ENCODE assay signal across 9 mouse cellular contexts in genomic region chr8:79488861-79489260, GRCm38 (mm10).
DNase-seq lines count a peak whose midpoint lies in the region; ATAC-seq lines count a peak whose summit lies in the region.
"Had no signal": no experiment of that assay in that cellular context is flagged by ENCODE, and none has a peak within 500 bp of the region (broad histone marks: within the 10 kb centered on the region; RNA-seq: fewer than 3 reads in every experiment).

No protein-coding gene starts in this region.

- H3K4me2 ChIP-seq in kidney, embryonic 15.5 days = no peak overlapping the region
- H3K4me2 ChIP-seq: embryonic facial prominence, embryonic 12.5 days had no signal

- 84% methylated on average over 2 of the region's 2 CpGs for WGBS in kidney, embryonic 15.5 days

- ATAC-seq in CD4-positive, CD25-positive, alpha-beta regulatory T cell, adult 4 months = no peak
- ATAC-seq in kidney, embryonic 15.5 days (replicated peaks; ENCODE audit: low FRiP score) = no peak
- no peak for ATAC-seq in erythroblast, adult 5-6 weeks (replicated peaks; ENCODE audit: low FRiP score, poor library complexity, severe bottlenecking)

- H3K36me3 ChIP-seq in kidney, embryonic 15.5 days = no peaks in the 10 kb centered on the region
- H3K36me3 ChIP-seq: embryonic facial prominence, embryonic 12.5 days had no signal

- 0 out of 2 replicates have a peak, but pooled peaks cover 3% of the 10 kb centered on the region for H3K4me1 ChIP-seq in kidney, embryonic 15.5 days
- H3K4me1 ChIP-seq: embryonic facial prominence, embryonic 12.5 days had no signal

- no peak overlapping the region for H3K9ac ChIP-seq in kidney, embryonic 15.5 days
- H3K9ac ChIP-seq: embryonic facial prominence, embryonic 12.5 days had no signal

- H3K9me3 ChIP-seq in kidney, embryonic 15.5 days (replicated peaks) = no peaks in the 10 kb centered on the region
- H3K9me3 ChIP-seq: embryonic facial prominence, embryonic 12.5 days had no signal

- H3K4me3 ChIP-seq in kidney, embryonic 15.5 days (replicated peaks) = no peak overlapping the region
- H3K4me3 ChIP-seq: embryonic facial prominence, embryonic 12.5 days had no signal

- DNase-seq in CD4-positive, CD25-positive, alpha-beta regulatory T cell, adult 2 months (ENCODE audit: low read depth, low spot score) = peak; percentile 33
- DNase-seq in kidney, adult 18-20 months = peak; percentile 55
- DNase-seq in A20 (ENCODE audit: low read depth, low spot score) = peak; percentile 49
- DNase-seq in kidney, adult 8-10 months = peak; percentile 16 to 55
- peak; percentile 72 for DNase-seq in thymus, postnatal 4 days

- H3K27ac ChIP-seq in kidney, embryonic 15.5 days = no peak overlapping the region
- H3K27ac ChIP-seq: embryonic facial prominence, embryonic 12.5 days had no signal

- H3K27me3 ChIP-seq in kidney, embryonic 15.5 days = no peaks in the 10 kb centered on the region
